Mouse (Mus musculus) left cerebral cortex, adult 2 months (tissue): ENCODE data around the gene Zfp764. TPM values are rescaled to one million over a fixed set of nuclear protein-coding genes. Genes with fewer than 3 reads are reported as not detected.

Source experiments
- DNase-seq, 2 experiments: peaks; one replicate each; pipeline ENCODE4 v3.0.0; 2021 to 2022; ENCODE audit warnings: low spot score in 2 of 2, mixed read lengths in 1 of 2; ENCODE audit errors: extremely low spot score in 1 of 2
- H3K27ac ChIP-seq: fragments of 200-600 bp; 2 replicates; pipeline ENCODE4 v1.8.1; 2022
- H3K4me3 ChIP-seq: fragments of 200-600 bp; 2 replicates; pipeline ENCODE4 v1.8.1; 2022
- CTCF ChIP-seq: fragments of 200-600 bp; IDR thresholded peaks from 2 replicates; pipeline ENCODE4 v1.8.1; 2022; ENCODE audit warnings: antibody characterized with exemption, mild to moderate bottlenecking, moderate library complexity
- intact Hi-C: fragments of 180-260 bp; cut with DNase I; formaldehyde crosslinking; loops from one replicate; pipeline ENCODE4 v1.15.1; 2025
- total RNA-seq, 2 experiments: library from RNA; stranded (reverse); gene quantifications; 2 replicates each; pipeline ENCODE4 v1.2.3; 2021

Gene Zfp764
- total RNA-seq, 2 experiments from 2014 or later: 3.8 to 5.6 TPM

- TF ChIP-seq CTCF: no peak
- H3K27ac ChIP-seq: no peak overlapping the region
- H3K4me3 ChIP-seq: no peak overlapping the region
- no peak for DNase-seq
- intact Hi-C loops: loop anchor here (5.0 kb wide), 1 partner anchor 47 kb away; the partner anchor contains the start of gene Zfp764
Observed at GRCm38 (mm10) chr7:127360265-127360664, 46.4 kb downstream of the Zfp764 start.

- DNase-seq: no peak
- TF ChIP-seq CTCF: no peak
- intact Hi-C loops: no loop called here
- Histone ChIP-seq H3K4me3 (no peak overlapping the region), H3K27ac (no peak overlapping the region)
Observed at GRCm38 (mm10) chr7:127358472-127358871, 48.1 kb downstream of the Zfp764 start.

GRCm38 (mm10) chr7:127357871-127358270 is 48.8 kb downstream of the Zfp764 start:
- intact Hi-C loops: no loop called here
- Histone ChIP-seq H3K27ac (no peak overlapping the region), H3K4me3 (no peak overlapping the region)
- DNase-seq: no peak
- TF ChIP-seq CTCF: no peak

GRCm38 (mm10) chr7:127355796-127356195 is 50.8 kb downstream of the Zfp764 start:
- Histone ChIP-seq H3K4me3 (no peak overlapping the region), H3K27ac (no peak overlapping the region)
- DNase-seq: no peak
- intact Hi-C loops: no loop called here
- no peak for TF ChIP-seq CTCF

Other genes with a start within 250 kb of the Zfp764 start
- 10 to 100 TPM; 77.7 to 80.8 TPM for gene Cd2bp2, start 210.8 kb downstream of the Zfp764 start, total RNA-seq
- 100 to 1,000 TPM in 1 of 2 experiments, 10 to 100 TPM in 1; 91.9 to 110 TPM for gene Tbc1d10b, start 198.4 kb downstream of the Zfp764 start, total RNA-seq
- gene Mylpf, start 197.9 kb downstream of the Zfp764 start, total RNA-seq: 1 to 10 TPM; 2.7 to 3.3 TPM
- 10 to 100 TPM; 17.8 to 20.5 TPM for gene Zfp553, start 173.8 kb downstream of the Zfp764 start, total RNA-seq
- gene Sept1, start 173.7 kb downstream of the Zfp764 start, total RNA-seq: 1 to 10 TPM; 3.5 to 6.4 TPM
- 10 to 100 TPM; 58.8 to 68.6 TPM for gene Zfp771, start 162.5 kb downstream of the Zfp764 start, total RNA-seq
- 10 to 100 TPM; 24.1 to 25.9 TPM for gene Dctpp1, start 146.1 kb downstream of the Zfp764 start, total RNA-seq
- gene Sephs2, start 132.8 kb downstream of the Zfp764 start, total RNA-seq: 10 to 100 TPM; 33.0 to 39.8 TPM
- under 1 TPM; 0.37 to 0.59 TPM for gene Itgal, start 110.6 kb downstream of the Zfp764 start, total RNA-seq
- 10 to 100 TPM; 13.4 to 14.3 TPM for gene Zfp768, start 61.2 kb downstream of the Zfp764 start, total RNA-seq
- gene Zfp747, start 30.8 kb downstream of the Zfp764 start, total RNA-seq: 1 to 10 TPM; 6.5 to 8.1 TPM
- gene 9130019O22Rik, start 19.7 kb downstream of the Zfp764 start, total RNA-seq: 1 to 10 TPM; 3.8 to 5.0 TPM
- gene E430018J23Rik, start 13.2 kb downstream of the Zfp764 start, total RNA-seq: 1 to 10 TPM; 7.6 to 9.3 TPM
- 10 to 100 TPM; 13.3 to 13.8 TPM for gene Zfp688, start 15.2 kb upstream of the Zfp764 start, total RNA-seq
- gene Zfp689, start 42.3 kb upstream of the Zfp764 start, total RNA-seq: 1 to 10 TPM; 5.5 to 6.7 TPM
- gene Prr14, start 52.8 kb upstream of the Zfp764 start, total RNA-seq: 10 to 100 TPM; 28.4 to 33.4 TPM
- gene Fbrs, start 72.4 kb upstream of the Zfp764 start, total RNA-seq: 10 to 100 TPM; 62.3 to 63.9 TPM
- gene Srcap, start 105.2 kb upstream of the Zfp764 start, total RNA-seq: 100 to 1,000 TPM; 122 to 126 TPM
- gene Gm42715, start 112.8 kb upstream of the Zfp764 start, total RNA-seq: 10 to 100 TPM; 12.6 TPM
- gene Tmem265, start 154.6 kb upstream of the Zfp764 start, total RNA-seq: 1 to 10 TPM in 1 of 2 experiments, under 1 TPM in 1; 0.50 to 1.0 TPM
- 10 to 100 TPM; 78.1 to 79.8 TPM for gene Phkg2, start 166.5 kb upstream of the Zfp764 start, total RNA-seq
- 10 to 100 TPM in 1 of 2 experiments, 1 to 10 TPM in 1; 9.4 to 10.8 TPM for gene Ccdc189, start 181.8 kb upstream of the Zfp764 start, total RNA-seq
- gene Rnf40, start 181.9 kb upstream of the Zfp764 start, total RNA-seq: 10 to 100 TPM; 78.8 to 79.6 TPM
- gene Zfp629, start 209.0 kb upstream of the Zfp764 start, total RNA-seq: 10 to 100 TPM; 24.5 to 26.2 TPM